Mouse (Mus musculus): Measurements from ENCODE around the gene Abraxas2. TPM values are rescaled to one million over a fixed set of nuclear protein-coding genes. Genes with fewer than 3 reads are reported as not detected.

Abraxas2 gene
- polyA plus RNA-seq, 1 experiment: 69.5 TPM

DNA sequence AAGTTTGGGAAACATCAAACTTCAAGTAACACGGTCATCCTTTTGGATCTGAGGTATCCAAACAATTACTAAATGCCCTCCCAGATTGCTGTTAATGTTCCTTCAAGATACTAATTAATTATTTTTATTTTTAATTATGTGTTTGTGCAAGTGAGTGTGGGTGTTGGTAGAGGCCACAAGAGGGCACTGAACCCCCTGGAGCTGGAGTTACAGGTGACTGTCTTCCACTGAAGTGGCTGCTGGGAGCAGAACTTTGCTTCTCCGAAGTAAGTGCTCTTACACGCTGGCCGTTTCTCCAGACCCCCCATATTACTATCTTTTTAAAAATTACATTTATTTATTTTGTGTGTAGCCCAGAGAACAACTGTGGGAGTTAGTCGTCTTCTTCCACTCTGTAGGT lies 71.0 kb downstream of the Abraxas2 start:
- H3K4me3 ChIP-seq (ENCODE audit: insufficient read depth, low read length): peak overlapping the region; percentile 73

DNA sequence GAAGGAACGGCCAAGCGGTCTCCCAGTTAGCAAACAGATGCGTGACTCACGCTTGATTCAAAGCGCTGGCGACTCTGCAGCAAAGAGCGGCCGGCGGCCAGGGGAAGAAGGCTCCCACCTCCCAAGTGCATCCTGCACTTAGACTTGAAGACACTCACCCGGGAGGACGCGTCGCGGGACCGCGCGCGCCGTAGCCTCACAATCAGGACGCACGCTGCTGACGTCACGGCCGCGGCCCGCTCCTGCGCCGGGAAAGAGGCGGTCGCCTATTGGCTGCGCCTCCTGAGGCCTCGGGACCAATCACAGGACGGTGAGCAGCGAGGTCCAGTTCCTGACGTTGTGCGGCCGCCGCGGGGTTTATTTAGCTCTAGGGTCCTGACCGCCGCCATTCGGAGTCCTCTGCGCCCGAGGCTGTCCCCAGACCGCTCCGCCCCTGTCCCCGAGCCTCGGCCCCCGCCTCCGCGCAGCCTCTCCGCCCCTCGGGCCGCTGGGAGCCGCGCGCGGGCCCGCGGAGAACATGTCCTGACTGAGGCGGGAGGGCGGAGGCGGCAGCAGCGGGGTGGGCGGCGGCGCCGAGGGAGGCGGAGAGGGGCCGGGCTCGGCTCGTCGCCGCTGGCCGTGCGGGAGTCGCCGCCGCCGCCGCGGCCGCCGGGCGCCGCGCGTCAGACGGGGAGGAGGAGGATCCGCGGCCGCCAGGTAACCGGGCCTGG lies 72.0 kb downstream of the Abraxas2 start, which contains the start of gene Zranb1:
Gene Zranb1 (plus strand): TSS at position 293 of the 710 bp plus-strand sequence.
- H3K27ac ChIP-seq (ENCODE audit: insufficient read depth, low read depth, low read length): peak within 1 kb of the TSS; percentile 86
- H3K4me3 ChIP-seq (ENCODE audit: insufficient read depth, low read length): peak within 1 kb of the TSS; percentile 73
- 0 out of 2 replicates have a peak, but pooled peaks have one; percentile 63 for TF ChIP-seq POLR2A (IDR thresholded peaks at IDR 0.05; ENCODE audit: borderline replicate concordance, low read depth, low read length)
- TF ChIP-seq CTCF (IDR thresholded peaks at IDR 0.05; ENCODE audit: low read depth, low read length): no peak
- peaks cover 12% of the 10 kb centered on the region for H3K4me1 ChIP-seq (ENCODE audit: control insufficient read depth, insufficient read depth, low read length)

More for the DNA sequence above, 71.0 kb downstream of the Abraxas2 start:
- TF ChIP-seq CTCF (IDR thresholded peaks at IDR 0.05; ENCODE audit: low read depth, low read length) (peak; percentile 14; the same call in 1 of the 2 replicates), POLR2A (IDR thresholded peaks at IDR 0.05; ENCODE audit: borderline replicate concordance, low read depth, low read length) (no peak)
- H3K27ac ChIP-seq (ENCODE audit: insufficient read depth, low read depth, low read length): peak overlapping the region; percentile 68
- H3K4me1 ChIP-seq (ENCODE audit: control insufficient read depth, insufficient read depth, low read length): peaks cover 12% of the 10 kb centered on the region

DNA sequence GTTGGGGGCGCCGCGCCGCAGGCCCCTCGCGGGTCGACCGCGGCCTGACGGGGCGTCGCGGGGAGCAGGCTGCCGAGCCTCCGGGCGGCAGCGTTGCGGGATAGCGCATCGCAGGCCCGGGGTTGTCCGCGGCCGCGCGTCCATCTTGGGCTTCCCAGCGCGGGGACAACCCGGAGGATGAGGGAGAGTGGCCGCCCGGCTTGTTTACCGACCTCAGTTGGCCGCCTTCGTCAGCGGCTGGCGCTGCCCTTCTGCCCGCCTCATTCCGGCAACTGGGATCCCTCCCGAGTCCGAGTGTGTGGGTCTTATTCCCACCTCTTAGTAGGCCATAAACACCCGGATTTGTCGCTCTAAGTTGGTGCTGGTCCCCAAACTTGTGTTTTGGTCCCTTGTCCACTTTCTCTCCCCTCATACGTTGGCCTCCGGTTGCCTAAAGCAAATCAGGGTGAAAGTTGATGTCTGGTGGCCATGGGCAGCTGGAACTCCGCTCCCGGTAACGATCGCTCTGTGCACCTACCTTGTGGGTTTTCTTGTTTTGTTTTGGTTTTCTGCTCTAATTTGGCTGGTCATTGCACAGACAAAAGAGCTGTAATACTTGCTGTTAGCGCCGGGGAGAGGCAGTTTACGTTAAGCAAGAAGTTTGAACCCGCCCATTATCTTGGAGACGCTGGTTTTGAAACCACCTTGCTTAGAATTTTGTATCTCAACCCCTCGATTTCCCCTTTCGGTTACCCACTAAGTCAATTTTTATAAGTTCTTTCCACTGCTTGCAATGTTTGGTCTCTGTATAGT lies 72.7 kb downstream of the Abraxas2 start:
- Histone ChIP-seq H3K27ac (ENCODE audit: insufficient read depth, low read depth, low read length) (peak overlapping the region; percentile 86), H3K4me3 (ENCODE audit: insufficient read depth, low read length) (peak overlapping the region; percentile 73), H3K4me1 (ENCODE audit: control insufficient read depth, insufficient read depth, low read length) (peaks cover 12% of the 10 kb centered on the region)
- TF ChIP-seq CTCF (IDR thresholded peaks at IDR 0.05; ENCODE audit: low read depth, low read length) (no peak), POLR2A (IDR thresholded peaks at IDR 0.05; ENCODE audit: borderline replicate concordance, low read depth, low read length) (no peak)

DNA sequence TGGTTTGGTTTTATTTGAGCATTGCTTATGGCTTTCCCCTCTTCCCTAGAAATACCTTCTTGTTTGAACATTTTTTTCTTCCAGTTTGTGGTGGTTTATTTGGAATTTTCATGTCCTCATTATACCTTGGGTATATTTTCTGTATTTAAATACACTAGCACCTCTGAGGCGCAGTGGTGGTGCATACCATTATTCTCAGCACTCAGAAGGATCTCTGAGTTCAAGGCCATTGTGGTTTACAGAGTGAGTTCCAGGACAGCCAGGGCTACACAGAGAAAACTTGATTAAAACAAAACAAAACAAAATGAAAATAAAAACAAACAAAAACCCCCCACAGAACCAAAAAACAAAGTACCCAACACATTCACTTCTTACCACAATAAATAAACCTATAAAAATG lies 74.3 kb downstream of the Abraxas2 start:
- no peak overlapping the region for H3K4me3 ChIP-seq (ENCODE audit: insufficient read depth, low read length)
- TF ChIP-seq CTCF (IDR thresholded peaks at IDR 0.05; ENCODE audit: low read depth, low read length): no peak
- TF ChIP-seq POLR2A (IDR thresholded peaks at IDR 0.05; ENCODE audit: borderline replicate concordance, low read depth, low read length): no peak

More for the DNA sequence above, 74.3 kb downstream of the Abraxas2 start:
- H3K4me1 ChIP-seq (ENCODE audit: control insufficient read depth, insufficient read depth, low read length): peaks cover 12% of the 10 kb centered on the region
- H3K27ac ChIP-seq (ENCODE audit: insufficient read depth, low read depth, low read length): no peak overlapping the region

Other genes starting within 250 kb of the Abraxas2 start
- gene Lhpp, start 248.6 kb upstream of the Abraxas2 start, polyA plus RNA-seq (2012; ENCODE audit: insufficient read depth, insufficient read length, missing spikeins): 14.3 and 14.8 TPM in 2 replicates
- gene Fam53b, start 45.3 kb upstream of the Abraxas2 start, polyA plus RNA-seq (2012; ENCODE audit: insufficient read depth, insufficient read length, missing spikeins): 27.2 and 35.3 TPM in 2 replicates
- gene Eef1akmt2, start 6.6 kb upstream of the Abraxas2 start, polyA plus RNA-seq (2012; ENCODE audit: insufficient read depth, insufficient read length, missing spikeins): 21.7 and 30.2 TPM in 2 replicates
- 13.6 and 16.4 TPM in 2 replicates for gene Zranb1, start 71.9 kb downstream of the Abraxas2 start, polyA plus RNA-seq (2012; ENCODE audit: insufficient read depth, insufficient read length, missing spikeins)